Mouse (Mus musculus) CH12.LX (cell line): ENCODE data around the gene Angel2.

Experiments
- CHD2 ChIP-seq: IDR thresholded peaks from 2 replicates; pipeline ENCODE4 v1.6.1; 2011; ENCODE audit warnings: low read length, improper control_type of control experiment
- CTCF ChIP-seq, 2 experiments: IDR thresholded peaks in 1 of 2; conservative IDR thresholded peaks in 1 of 2; 2 replicates each; pipeline ENCODE4 v1.5.1; 2011 to 2012; ENCODE audit warnings: low read depth in 2 of 2, low read length in 2 of 2, improper control_type of control experiment in 1 of 2, inconsistent platforms in 1 of 2, mild to moderate bottlenecking in 1 of 2, moderate library complexity in 1 of 2
- HCFC1 ChIP-seq: IDR thresholded peaks from 2 replicates; pipeline ENCODE4 v1.6.1; 2012; ENCODE audit warnings: low read depth, mild to moderate bottlenecking, inconsistent platforms, low read length, improper control_type of control experiment
- POLR2A ChIP-seq: IDR thresholded peaks from 2 replicates; pipeline ENCODE4 v1.6.1; 2011; ENCODE audit warnings: low read depth, mild to moderate bottlenecking, improper control_type of control experiment, low read length

DNA sequence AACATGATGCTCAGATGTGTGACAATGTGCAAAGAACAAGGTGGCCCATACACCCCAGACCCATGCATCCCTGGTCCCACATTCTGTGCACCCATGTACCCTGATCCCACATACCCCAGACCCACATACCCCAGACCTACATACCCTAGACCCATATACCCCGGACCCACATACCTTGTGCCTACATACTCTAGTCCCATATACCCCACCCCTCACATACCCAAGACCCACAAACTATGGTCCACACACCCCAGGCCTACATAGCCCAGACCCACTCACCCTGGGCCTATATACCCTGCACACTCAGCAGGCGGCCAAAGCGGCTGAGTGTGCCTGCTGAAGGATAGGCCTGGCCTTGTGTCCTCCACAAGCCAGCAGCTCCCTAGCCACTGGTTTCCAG is 37.8 kb downstream of the Angel2 start:
- TF ChIP-seq HCFC1 (no peak), CHD2 (no peak), POLR2A (no peak), CTCF (conservative IDR thresholded peaks at IDR 0.05 in 1 of 2, IDR thresholded peaks at IDR 0.05 in 1 of 2; ENCODE audit: low read depth in 2 of 2, low read length in 2 of 2) (no peak)
